Mouse (Mus musculus): ENCODE data around the gene Bicd1. TPM values are rescaled to one million over a fixed set of nuclear protein-coding genes. Genes with fewer than 3 reads are reported as not detected.
"Not testable (repeated sequence)": the region's sequence is repeated elsewhere in the genome, so short reads cannot be mapped to it uniquely, and the experiment has no call there.

The Bicd1 gene
- total RNA-seq (2021), result 1 to 10 TPM; 2.6 to 2.9 TPM

DNA sequence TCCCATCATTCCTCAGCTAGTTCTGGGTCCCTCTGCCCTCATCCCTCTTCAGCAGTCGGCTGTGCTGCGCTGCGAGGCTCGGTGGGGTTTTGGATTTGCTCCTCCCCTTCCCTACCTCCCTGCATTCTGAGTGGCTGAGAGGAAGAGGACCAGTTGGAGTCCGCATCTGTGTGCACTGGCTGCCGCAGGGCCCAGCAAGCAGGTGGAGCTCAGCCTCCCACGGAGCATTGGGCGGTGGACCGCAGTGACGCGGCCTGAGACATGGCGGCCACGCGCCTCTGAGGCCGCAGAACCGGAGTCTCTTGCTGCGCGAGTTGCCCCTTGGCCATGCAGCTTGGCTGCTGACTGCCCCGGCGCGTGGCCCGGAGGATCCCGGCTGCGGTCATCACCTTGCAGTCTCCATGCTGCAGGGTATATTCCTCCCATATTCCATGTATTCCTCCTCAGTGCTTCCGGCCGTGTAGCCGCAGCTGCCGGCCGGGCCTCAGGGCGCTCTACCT is at the start of gene Bicd1:
Gene Bicd1, plus strand, starts transcription at position 54 of the 500 bp plus-strand sequence.
- peak; percentile 56 to 68 for DNase-seq
- intact Hi-C loops (cut with DNase I), result no loop called here

DNA sequence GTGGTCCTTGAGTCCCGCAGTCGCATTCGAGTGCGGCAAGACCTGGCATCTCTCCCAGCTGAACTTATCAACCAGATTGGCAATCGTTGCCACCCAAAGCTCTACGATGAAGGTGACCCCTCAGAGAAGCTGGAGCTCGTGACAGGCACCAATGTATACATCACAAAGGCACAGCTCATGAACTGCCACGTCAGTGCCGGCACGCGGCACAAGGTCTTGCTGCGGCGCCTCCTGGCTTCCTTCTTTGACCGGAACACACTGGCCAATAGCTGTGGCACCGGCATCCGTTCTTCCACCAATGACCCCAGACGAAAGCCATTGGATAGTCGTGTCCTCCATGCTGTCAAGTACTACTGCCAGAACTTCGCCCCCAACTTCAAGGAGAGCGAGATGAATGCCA is 46.2 kb upstream of the Bicd1 start:
- intact Hi-C loops (cut with DNase I); DNase-seq: not testable (repeated sequence)

DNA sequence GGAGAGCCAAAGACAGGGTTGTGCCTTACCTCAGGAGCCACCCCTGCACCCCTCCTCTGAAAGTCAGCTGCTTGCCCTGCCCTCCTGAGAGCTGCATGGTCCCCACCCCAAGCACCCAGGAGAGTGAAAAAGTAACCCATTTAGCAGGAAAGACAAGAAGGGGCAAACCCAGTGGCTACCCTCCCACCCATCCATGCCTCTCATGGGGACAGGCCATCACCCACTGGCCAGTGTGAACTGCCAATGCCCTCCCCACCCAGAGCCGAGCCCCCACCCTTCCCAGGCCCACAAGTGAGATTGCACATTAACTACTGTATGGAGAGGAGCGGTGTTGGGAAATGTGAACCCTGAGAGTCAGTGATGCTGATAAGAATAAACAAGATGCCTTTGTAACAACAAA is 42.7 kb upstream of the Bicd1 start:
- DNase-seq; intact Hi-C loops (cut with DNase I): not testable (repeated sequence)

DNA sequence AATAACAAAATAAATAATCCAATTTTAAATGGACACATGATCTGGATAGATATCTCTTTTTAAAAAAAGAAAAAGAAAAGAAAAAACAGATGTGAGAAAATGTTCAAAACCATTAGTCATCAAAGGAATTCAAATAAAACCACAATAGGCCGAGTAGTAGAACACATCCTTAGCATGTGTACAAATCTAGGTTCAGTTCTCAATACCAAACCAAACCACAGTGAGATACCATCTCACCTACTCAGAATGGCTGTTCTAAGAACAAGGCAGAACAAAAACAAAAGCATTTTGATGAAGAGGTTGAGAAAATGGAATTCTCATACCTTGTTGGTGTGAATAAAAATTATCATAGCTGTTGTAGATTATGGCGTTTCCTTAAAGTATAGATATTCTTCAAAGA is 42.3 kb upstream of the Bicd1 start:
- no peak for DNase-seq

DNA sequence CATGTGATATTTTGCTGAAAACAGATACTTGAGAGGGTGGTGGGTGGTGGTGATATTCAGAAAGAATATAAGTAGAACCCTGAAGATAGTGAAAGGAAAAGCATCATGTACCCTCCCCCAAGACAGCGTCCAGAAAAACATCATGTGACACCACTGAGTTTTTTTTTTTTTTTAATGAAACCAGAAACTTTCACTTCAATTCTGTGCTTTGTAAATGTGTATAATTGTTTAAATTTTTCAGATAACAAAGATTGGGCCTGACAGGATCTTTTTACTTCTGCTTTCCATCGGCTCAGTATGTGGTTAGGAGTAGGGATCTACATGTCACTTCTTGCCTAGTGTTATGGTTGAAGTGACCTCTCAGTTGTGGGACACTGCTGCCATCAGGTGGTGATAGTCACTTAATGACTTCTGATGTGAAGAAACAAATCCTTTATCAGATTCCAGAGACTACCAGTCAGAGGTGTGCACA is 33.7 kb upstream of the Bicd1 start:
- peak; percentile 82 to 88 for DNase-seq
- intact Hi-C loops (cut with DNase I), result loop anchor here (1.0 to 10.0 kb wide), 3 partner anchors 243 to 360 kb away; no protein-coding TSS in a partner anchor

More for the DNA sequence above, 42.3 kb upstream of the Bicd1 start:
- intact Hi-C loops (cut with DNase I), result no loop called here

DNA sequence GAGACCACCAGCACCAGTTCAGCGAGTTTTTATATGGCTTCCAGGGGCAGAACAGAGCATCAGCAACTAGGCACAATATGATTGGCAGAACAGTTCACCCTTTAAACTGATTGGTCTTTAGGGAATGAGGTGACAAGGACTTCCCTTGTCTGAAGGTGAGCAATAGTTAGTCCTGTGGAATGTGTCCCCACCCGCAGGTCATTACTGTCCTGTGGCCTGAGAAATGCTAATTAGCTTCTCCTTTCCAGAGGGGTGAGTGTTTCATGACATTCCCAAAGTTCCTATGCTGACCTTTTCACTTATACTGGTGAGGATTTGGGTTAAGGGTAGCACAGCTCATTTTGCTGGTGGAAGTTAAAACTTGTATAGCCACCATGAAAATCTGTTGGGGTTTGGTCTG is 25.2 kb upstream of the Bicd1 start:
- intact Hi-C loops (cut with DNase I), result no loop called here
- no peak for DNase-seq

DNA sequence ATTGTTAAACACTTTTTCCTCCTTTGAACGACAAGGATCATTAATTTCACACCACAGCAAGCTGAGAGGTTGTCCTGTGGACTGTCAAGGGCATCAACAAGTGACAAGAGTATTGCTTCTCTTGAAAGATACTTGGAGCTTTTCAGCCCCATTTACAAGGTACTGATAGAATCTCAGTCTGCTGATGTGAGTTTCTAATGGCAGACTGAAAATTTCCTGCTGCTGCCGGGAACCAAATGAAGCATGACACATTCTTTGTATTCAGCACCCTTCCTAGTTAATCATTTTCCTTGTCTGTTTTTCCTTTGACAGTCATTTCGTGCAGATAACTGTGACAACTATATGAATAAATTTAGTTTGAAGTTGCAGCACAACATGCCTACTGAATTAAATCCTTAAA is 22.3 kb upstream of the Bicd1 start:
- intact Hi-C loops (cut with DNase I), result no loop called here
- no peak for DNase-seq

DNA sequence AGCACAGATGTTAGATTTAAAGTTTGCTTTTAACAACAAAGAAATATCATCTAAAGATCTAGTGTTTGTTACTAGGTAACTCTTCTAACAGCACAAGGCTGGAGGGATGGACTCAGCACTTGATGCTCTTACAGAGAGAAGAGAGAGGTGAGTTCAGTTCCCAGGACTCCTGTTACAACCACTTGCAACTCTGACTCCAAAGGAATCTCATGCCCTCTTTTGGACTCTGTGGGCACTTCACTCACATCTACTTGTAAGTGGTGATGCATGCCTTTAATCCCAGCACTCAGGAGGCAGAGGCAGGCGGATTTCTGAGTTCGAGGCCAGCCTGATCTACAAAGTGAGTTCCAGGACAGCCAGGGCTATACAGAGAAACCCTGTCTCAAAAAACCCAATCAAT is 19.1 kb upstream of the Bicd1 start:
- DNase-seq; intact Hi-C loops (cut with DNase I): not testable (repeated sequence)

DNA sequence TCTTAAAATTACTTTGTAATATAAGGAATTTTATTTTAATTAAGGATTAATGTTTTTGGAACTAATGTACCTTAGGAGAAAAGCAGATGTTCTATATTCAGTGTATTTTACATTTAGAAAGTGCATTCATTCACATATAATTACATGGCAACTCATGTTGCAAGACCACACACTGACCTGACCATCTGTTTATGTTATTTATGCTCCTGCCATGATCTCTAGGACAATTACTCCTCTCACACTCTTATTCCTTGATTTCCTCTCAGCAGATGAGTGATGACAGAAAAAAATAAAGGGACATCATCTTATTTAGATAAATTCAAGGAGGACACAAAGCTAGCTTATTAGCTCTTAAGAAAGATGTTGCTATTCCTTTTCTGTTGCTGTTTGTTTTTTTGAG is 9.3 kb upstream of the Bicd1 start:
- intact Hi-C loops (cut with DNase I), result no loop called here
- DNase-seq, result no peak

DNA sequence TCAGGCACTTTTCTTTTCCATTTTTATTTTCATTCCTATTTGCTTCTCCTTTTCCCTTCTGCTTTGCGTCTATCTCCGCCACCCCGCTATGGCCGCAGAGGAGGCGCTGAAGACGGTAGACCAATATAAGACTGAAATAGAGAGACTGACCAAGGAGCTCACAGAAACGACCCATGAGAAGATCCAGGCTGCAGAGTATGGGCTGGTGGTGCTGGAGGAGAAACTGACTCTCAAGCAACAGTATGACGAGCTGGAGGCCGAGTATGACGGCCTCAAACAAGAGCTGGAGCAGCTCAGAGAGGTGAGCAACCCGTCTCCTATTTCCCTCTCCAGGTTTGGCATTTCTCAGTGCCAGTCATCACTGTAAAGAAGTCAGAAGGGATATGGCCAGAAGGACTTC is 655 bp downstream of the Bicd1 start:
- intact Hi-C loops (cut with DNase I), result no loop called here
- DNase-seq, result no peak

DNA sequence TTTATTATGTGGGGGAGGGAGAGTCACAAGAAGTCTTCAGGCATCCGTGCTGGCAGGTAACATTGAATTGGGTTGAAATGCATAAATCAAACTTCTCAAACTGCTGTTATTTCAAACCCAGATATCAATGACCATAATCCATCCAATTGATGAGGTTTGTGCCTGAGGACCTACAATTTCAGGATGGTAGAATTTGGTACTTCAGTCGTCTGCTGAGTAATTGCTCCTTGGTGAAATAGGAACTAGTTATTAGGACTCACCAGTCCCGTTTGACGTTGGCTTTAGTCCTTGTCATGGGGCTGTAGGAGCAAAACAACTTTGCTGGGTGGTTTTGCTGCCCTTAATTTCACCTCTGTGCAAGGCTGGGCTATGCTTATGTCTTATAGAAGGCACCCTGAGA is 1.2 kb downstream of the Bicd1 start:
- DNase-seq, result no peak
- intact Hi-C loops (cut with DNase I), result no loop called here

DNA sequence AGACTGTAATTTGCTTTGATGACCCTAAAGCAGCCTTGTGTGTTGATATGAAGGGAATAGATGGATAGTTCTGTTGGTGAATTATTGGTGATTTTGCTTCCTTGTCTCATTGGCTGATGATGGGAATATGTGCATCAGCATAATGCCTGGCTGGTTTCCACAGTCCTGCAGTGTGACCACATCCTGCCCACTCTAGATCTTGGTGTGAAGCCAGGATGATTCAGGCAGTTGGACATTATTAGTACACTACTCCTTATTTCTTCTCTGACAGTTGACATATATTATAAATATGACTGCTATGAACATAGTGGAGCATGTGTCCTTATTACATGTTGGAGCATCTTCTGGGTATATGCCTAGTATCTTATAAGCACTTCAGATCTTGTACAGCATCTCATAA is 4.6 kb downstream of the Bicd1 start:
- no peak for DNase-seq
- intact Hi-C loops (cut with DNase I), result no loop called here

DNA sequence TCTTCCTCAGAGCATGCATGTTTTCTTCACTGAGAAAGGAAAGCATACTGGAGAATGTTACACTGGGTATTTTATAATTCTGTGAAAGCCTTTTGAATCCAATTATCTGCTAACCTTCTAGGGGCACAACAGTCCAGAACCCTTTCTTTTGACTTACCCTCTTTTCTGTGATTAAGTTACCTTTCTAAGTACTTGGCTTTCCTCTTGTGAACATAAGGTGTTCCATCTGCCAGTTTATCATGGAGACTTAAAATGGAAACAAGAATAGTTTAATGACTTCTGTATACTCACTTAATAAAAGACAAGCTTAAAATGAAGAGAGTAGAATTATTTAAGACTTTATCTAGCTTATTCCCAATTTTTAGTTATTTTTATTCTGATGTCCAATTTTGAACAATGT is 16.1 kb downstream of the Bicd1 start:
- DNase-seq, result no peak
- intact Hi-C loops (cut with DNase I), result no loop called here

DNA sequence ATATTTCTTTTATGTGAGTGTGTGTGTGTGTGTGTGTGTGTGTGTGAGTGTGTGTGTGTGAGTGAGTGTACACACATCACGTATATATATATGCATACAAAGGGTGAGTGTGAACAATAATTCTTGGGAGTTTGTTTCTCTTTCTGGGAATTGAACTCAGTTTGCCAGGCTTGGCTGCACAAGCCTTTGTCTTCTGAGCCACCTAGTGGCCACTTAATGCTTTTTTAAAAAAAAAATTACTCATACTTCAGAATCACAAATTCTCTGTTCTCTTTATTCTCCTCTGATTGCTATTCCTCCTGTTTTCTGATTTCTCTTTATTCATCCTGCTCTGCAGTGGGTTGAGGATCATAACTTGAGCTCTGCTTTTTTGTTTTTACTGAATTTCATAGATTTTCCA is 30.5 kb downstream of the Bicd1 start:
- DNase-seq, result no peak
- intact Hi-C loops (cut with DNase I), result no loop called here

DNA sequence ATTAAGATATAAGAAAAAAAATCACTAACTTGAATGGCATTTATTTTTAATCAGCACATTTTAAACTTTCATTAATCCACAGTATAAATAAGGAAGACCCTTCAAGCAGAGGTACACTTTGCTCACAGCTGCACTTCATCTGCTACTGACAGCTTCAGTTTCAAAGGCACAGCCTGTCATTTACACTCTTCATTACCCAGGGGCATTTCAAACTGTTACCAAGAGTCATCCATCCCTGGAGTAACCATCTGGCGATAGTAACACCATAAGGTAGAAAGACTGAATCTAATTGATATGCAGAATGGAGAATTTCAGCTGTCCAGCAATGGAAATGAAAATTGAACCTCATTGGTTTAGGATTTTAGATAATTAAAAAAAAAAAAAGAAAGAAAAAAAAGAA is 34.2 kb downstream of the Bicd1 start:
- DNase-seq, result no peak
- intact Hi-C loops (cut with DNase I), result no loop called here

DNA sequence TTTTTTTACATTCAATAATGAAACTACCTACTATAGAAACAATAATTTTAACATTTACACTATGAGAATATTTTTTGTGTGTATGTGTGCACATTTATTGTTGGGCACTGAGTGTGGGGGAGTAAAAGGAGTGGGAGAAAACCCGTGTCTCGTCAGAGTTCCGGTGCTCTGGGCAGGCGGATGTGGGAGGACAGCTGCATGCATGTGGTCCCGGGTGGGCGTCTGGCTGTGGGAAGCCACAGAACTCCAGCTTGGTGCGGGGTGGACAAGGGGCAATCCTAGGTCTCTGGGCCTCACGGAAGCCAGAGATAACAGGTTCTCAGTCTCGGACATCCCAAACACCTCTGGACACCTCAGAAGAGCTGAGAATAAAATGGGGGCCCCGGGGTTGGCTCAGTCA is 37.2 kb downstream of the Bicd1 start:
- intact Hi-C loops (cut with DNase I), result no loop called here
- DNase-seq, result no peak

DNA sequence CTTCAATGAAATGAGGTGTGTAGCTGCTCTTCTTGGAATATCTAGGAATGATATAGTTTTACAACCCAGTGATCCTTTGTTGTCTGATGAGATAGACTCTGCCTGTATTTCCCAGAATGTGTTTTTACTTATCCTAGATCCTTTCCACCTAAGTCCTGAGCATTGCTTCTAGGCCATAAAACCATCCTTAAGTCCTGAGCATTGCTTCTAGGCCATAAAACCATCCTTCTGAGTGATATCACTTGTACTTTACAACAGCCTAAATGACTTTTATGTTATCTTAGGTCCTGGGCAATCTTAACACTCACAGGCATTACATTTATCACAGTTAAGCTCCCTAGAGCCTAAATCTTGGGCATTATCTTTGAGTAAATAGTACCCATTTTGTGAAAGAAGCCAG is 48.6 kb downstream of the Bicd1 start:
- no peak for DNase-seq
- intact Hi-C loops (cut with DNase I), result no loop called here

DNA sequence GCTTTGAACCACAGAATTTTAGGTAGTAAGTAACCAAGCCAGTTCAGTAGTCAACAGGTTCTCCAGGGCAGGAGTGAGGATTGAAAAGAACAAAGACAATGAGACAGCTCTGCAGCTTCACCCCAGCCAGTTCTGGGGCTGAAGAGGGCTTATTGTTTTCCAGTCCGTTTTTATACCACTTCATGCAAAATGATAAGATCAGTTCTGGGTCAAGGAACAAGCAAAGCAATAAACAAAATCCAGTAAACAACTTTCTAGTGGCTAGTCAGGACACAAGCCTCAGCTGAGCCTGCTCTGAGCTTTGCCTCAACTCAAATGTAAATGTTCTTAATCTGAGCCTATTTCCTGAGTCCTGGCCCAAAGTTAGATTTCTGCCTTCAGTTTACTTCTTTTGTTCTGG is 52.3 kb downstream of the Bicd1 start:
- no peak for DNase-seq
- intact Hi-C loops (cut with DNase I), result no loop called here

DNA sequence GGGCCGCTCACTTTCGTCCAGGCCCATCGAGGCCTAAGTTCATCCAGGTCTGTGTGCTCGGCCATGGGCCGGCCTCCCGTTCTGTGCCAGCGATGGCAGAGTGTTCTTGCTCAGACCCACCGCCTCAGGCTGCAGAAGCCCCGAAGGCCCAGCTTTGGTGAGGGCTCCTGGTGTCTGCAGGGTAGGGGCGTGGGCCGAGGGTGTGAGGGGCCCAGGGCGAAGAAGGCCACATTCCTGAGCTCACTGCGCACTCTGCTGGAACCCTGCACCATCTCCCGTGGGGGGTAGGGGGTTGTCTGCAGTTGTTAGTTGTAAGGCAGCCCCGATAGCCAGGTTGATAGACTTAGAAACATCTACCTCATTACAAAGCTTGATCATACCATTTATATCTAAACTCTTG is 62.8 kb downstream of the Bicd1 start:
- no peak for DNase-seq
- intact Hi-C loops (cut with DNase I), result no loop called here

DNA sequence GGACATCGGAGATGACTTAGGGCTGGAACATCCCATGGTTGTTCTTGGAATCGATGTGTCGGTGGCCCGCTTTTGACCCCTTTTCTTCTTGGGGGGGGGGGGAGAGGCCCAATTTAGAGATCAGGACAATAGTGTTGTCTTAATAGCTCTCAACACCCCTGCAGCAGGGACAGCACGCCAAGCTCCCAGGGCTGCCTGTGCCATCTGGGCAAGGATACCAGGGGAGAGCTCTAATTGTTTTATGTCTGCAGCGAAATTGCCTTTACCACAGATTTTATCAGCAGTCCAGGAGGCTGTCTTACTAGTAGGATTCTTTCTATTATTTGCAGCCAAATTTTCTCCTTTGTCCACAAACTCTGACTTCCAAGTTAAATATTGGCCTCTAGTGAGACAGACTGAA is 63.8 kb downstream of the Bicd1 start:
- DNase-seq; intact Hi-C loops (cut with DNase I): not testable (repeated sequence)

DNA sequence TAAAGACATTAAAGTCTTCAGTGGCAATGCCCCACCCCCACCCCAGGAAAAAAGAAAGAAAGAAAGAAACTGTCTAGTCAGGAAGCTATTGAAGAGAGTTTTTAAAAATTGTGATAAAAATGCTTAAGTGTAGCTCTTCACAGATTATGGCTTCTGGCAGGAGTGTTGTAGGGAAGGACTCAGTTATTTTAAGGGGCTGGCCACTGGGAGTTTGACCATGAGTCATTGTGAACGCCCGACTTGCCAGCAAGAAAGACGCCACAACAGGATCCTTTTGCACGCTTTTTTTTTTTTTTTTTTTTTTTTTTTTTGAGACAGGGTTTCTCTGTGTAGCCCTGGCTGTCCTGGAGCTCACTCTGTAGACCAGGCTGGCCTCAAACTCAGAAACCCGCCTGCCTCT is 73.2 kb downstream of the Bicd1 start:
- DNase-seq; intact Hi-C loops (cut with DNase I): not testable (repeated sequence)

DNA sequence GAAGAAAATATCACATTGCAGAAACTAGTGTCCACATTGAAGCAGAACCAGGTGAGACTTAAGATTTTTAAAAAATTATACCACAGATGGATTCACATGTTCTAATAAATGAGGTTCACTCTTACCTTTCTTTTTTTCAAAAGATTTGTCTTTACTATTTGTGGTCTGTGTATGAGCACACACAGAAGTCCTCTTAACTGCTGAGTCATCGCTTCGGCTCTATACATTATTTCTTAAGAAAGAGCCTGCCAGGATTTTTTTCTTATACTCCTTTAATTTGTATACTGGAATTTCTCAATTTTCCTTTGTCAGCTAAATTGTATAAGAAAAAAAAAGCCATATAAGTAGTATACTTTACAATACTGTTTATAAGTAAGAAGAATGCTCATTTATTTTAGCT is 86.0 kb downstream of the Bicd1 start:
- no peak for DNase-seq
- intact Hi-C loops (cut with DNase I), result no loop called here

DNA sequence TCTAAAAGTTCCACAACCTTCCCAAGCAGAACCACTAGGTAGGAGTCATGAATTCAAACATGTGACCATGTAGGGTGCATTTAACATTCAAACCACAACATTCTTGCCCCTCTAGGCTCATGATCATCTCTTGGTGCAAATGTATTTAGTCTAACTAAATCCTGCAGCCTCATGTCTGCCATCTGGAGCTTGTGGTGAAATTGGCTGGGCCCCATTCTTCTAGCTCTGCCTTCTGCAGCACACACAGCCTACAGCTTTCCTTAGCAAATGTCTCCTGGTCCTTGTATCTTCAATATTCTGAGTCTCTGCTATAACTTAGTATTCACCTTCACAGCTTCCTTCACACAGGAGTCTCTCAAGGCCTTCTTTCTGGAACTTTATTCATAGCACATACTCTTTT is 87.2 kb downstream of the Bicd1 start:
- DNase-seq, result no peak
- intact Hi-C loops (cut with DNase I), result no loop called here

All from heart, postnatal 10 days (tissue).